Mouse (Mus musculus) embryonic facial prominence, embryonic 14.5 days (tissue): Measurements from ENCODE around the gene Fbxw8. TPM values are rescaled to one million over a fixed set of nuclear protein-coding genes. Genes with fewer than 3 reads are reported as not detected.

Experiments used
- ATAC-seq: fragments of 200-750 bp; cut with Nextera tagmentation; 2 replicates; pipeline ENCODE4 v1.8.0; 2017; ENCODE audit warnings: low read depth, moderate number of reproducible peaks, moderate TSS enrichment
- DNase-seq: peaks from one replicate; pipeline ENCODE4 v3.0.0-alpha.2; 2015; ENCODE audit warnings: low spot score
- H3K27ac ChIP-seq: fragments of 300-500 bp; sonication (generic); replicated peaks from 2 replicates; pipeline ENCODE4 v1.5.1; 2014; ENCODE audit warnings: low read depth, mild to moderate bottlenecking, low read length, moderate library complexity
- H3K27me3 ChIP-seq: fragments of 300-500 bp; sonication (generic); replicated peaks from 2 replicates; pipeline ENCODE4 v1.6.1; 2014; ENCODE audit warnings: low read length; ENCODE audit not compliant: control insufficient read depth, insufficient read depth
- H3K36me3 ChIP-seq: fragments of 300-500 bp; sonication (generic); 2 replicates; pipeline ENCODE4 v1.6.1; 2014; ENCODE audit warnings: low read length, mixed read lengths; ENCODE audit not compliant: control insufficient read depth, insufficient read depth
- H3K4me1 ChIP-seq: fragments of 300-500 bp; sonication (generic); 2 replicates; pipeline ENCODE4 v1.6.1; 2014; ENCODE audit warnings: antibody characterized with exemption, low read length; ENCODE audit not compliant: control insufficient read depth, insufficient read depth
- H3K4me2 ChIP-seq: fragments of 300-500 bp; sonication (generic); 2 replicates; pipeline ENCODE4 v1.6.1; 2014; ENCODE audit warnings: low read depth, mild to moderate bottlenecking, low read length, moderate library complexity, mixed read lengths
- H3K4me3 ChIP-seq: fragments of 300-500 bp; sonication (generic); 2 replicates; pipeline ENCODE4 v1.5.1; 2014; ENCODE audit warnings: low read depth, mild to moderate bottlenecking, low read length
- H3K9ac ChIP-seq: fragments of 300-500 bp; sonication (generic); 2 replicates; pipeline ENCODE4 v1.6.1; 2014; ENCODE audit warnings: low read depth, mild to moderate bottlenecking, low read length, moderate library complexity, mixed read lengths
- H3K9me3 ChIP-seq: fragments of 300-500 bp; sonication (generic); 2 replicates; pipeline ENCODE4 v1.6.1; 2016; ENCODE audit warnings: low read length; ENCODE audit not compliant: control insufficient read depth
- WGBS: fragments of 180-500 bp; shearing (Covaris S2); extraction: QIAGEN DNeasy Blood & Tissue Kit; methylation state at CpG from one replicate; pipeline ENCODE4 v1.1.7; 2014; 5-methylcytosine and 5-hydroxymethylcytosine counted together
- polyA plus RNA-seq: library from polyadenylated mRNA; unstranded; fragments of >200 nt; fragmentation: Nextera tagmentation; extraction: Ambion mirVana; gene quantifications from 2 replicates; pipeline ENCODE4 v1.2.1, GENCODE M21; 2014

The Fbxw8 gene
- polyA plus RNA-seq, 1 experiment from 2014 or later: 31.7 TPM

DNA sequence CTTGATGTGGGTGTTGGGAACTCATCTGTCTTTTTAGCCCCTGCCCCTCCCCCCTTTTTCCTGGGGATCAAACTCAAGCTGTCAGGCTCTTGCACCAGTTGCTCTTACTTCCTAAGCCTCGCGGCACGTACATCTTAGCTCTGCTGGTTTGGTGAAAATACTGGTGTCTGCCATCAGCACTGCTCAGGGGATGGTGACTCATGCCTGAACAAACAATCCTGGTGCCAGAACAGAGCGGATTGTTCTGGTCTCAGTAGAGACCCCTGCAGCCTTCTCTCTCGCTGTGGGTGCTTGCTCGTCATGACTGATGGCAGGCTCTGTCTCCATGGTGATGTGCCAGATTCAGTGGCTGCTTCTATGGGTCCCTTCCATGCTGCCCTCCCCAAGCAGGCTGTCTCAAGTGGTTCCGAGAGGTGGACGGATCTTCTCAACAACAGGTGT is 92.1 kb downstream of the Fbxw8 start:
- 70% methylated on average over 8 of the region's 8 CpGs for WGBS
- Histone ChIP-seq H3K9me3 (no peaks in the 10 kb centered on the region), H3K36me3 (peaks cover 29% of the 10 kb centered on the region), H3K27ac (no peak overlapping the region), H3K27me3 (no peaks in the 10 kb centered on the region), H3K4me1 (no peaks in the 10 kb centered on the region), H3K9ac (no peak overlapping the region), H3K4me3 (no peak overlapping the region), H3K4me2 (no peak overlapping the region)
- DNase-seq: no peak
- no peak for ATAC-seq

DNA sequence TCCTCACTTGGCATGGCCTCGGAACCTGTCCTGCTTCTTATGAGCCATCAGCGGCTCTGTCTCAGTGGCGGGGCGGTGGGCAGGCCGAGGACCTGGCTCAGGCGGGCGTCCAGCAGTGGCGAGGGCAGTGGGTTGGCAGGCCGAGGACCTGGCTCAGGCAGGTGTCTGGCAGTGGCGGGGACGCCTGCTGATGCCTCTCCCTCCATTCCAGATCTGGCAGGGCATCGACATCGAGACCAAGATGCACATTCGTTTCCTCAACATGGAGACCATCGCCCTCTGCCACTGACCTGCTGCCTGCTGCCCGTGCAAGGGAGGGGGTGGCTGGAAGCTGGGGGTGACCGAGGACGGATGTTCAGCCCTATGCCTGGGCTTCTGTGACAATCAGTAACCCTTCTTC is 93.9 kb downstream of the Fbxw8 start:
- H3K27me3 ChIP-seq: no peaks in the 10 kb centered on the region
- no peak overlapping the region for H3K4me3 ChIP-seq
- peaks cover 13% of the 10 kb centered on the region for H3K36me3 ChIP-seq
- H3K9ac ChIP-seq: no peak overlapping the region
- no peak overlapping the region for H3K27ac ChIP-seq
- no peaks in the 10 kb centered on the region for H3K4me1 ChIP-seq
- no peak for ATAC-seq
- DNase-seq: no peak
- H3K9me3 ChIP-seq: no peaks in the 10 kb centered on the region
- WGBS: 97% methylated on average over 17 of the region's 18 CpGs
- no peak overlapping the region for H3K4me2 ChIP-seq

DNA sequence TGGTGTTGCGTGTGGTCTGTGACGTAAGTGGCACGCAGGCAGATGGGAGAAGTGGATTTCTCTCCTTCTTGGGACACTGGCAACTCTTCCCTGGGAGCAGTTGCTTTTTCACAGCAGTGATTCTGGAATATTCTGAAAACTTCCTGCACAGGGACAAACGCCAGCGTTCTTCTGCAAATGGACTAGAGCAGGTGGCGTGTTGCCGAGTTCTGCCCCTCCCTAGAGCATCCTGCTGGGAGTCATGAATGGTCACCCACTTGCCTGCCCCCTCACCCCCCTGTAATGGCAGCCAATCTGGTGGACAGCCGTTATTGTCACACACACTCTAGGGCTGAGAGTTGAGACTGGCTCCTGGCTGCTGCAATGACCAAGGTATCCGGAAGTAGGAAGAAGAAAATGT is 95.6 kb downstream of the Fbxw8 start:
- Histone ChIP-seq H3K27ac (no peak overlapping the region), H3K4me3 (no peak overlapping the region), H3K4me1 (no peaks in the 10 kb centered on the region), H3K36me3 (no peaks in the 10 kb centered on the region), H3K4me2 (no peak overlapping the region), H3K9ac (no peak overlapping the region), H3K9me3 (no peaks in the 10 kb centered on the region), H3K27me3 (no peaks in the 10 kb centered on the region)
- 81% methylated on average over 9 of the region's 9 CpGs for WGBS
- ATAC-seq (no peak), DNase-seq (no peak)

DNA sequence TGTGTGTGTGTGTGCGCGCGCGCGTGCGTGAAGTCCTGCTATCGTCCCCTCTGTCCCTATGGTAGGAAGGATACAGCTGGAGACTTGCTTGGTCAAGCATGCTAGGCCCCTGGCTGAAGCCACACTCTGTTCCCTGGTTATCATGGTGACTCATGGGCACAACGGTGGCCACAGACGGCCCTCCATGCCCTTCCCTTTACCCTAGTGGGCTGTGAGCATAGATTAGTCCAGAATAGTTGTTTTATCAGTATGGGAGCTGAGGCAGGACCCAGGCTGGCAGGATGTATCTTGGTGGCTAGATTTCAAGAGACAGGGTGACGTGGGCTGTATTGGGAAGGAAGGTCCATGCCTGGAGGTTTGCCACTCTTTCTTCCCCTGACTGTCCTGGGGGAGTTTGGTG is 96.4 kb downstream of the Fbxw8 start:
- DNase-seq: no peak
- H3K9me3 ChIP-seq: no peaks in the 10 kb centered on the region
- H3K27me3 ChIP-seq: no peaks in the 10 kb centered on the region
- no peaks in the 10 kb centered on the region for H3K4me1 ChIP-seq
- 90% methylated on average over 10 of the region's 10 CpGs for WGBS
- H3K9ac ChIP-seq: no peak overlapping the region
- H3K4me3 ChIP-seq: no peak overlapping the region
- H3K27ac ChIP-seq: no peak overlapping the region
- no peak overlapping the region for H3K4me2 ChIP-seq
- no peak for ATAC-seq
- no peaks in the 10 kb centered on the region for H3K36me3 ChIP-seq

DNA sequence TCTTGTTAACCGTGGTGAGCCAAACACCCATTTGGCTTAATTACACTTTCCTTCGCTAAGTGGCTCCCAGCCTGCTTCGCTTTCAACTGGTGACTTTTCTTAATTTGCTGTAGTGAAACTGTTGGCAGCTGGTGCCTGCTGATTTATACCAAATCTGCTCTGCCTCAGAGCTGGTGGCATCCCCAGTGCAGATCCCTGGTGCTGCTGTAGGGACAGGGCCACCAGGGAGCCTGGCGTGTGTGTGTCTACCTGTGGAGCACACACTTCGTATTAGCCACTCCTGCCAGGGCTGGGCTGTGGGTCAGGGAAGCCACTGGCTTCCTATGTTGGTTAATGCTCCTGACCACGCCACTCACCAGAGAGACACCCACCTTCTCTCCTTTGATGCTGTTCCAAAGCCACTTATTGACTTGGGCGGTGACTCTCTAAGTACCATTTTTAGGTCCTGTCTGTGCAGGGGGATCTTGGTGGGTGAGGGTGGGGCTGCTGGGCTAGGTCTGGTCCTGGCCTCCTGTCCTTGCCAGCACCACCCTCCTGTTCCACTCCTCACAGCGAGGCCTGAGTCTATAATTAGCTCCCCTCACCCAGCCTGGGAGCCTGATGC is 97.7 kb downstream of the Fbxw8 start:
- Histone ChIP-seq H3K9me3 (no peaks in the 10 kb centered on the region), H3K4me2 (no peak overlapping the region), H3K27me3 (no peaks in the 10 kb centered on the region), H3K4me3 (no peak overlapping the region), H3K36me3 (no peaks in the 10 kb centered on the region), H3K9ac (no peak overlapping the region), H3K27ac (no peak overlapping the region), H3K4me1 (no peaks in the 10 kb centered on the region)
- DNase-seq (no peak), ATAC-seq (peak; percentile 16; the same call in 1 of the 2 replicates)
- WGBS: 37% methylated on average over 8 of the region's 8 CpGs

DNA sequence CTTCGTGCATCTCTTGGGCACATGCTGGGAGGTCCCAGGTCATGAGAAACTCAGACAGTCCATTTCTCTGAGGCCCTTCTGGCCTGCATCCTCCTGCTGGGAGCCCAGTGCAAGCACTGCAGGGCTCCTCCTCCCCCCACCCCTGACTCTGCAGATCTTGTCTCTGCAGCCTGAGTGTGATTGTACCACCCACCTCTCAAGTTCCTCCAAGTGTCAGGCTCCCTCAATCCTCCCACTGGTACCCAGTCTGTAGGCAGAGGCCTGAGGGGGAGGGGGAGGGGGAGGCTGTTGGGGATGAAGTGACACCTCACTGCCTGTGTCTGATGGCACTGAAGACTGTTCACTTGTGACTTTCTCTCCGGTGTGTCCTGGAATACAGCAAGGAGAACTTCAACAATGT is 102.1 kb downstream of the Fbxw8 start:
- Histone ChIP-seq H3K36me3 (no peaks in the 10 kb centered on the region), H3K9me3 (no peaks in the 10 kb centered on the region), H3K27ac (no peak overlapping the region), H3K9ac (no peak overlapping the region), H3K4me3 (no peak overlapping the region), H3K4me2 (no peak overlapping the region), H3K4me1 (no peaks in the 10 kb centered on the region), H3K27me3 (no peaks in the 10 kb centered on the region)
- 91% methylated on average over 2 of the region's 2 CpGs for WGBS
- ATAC-seq (no peak), DNase-seq (no peak)

DNA sequence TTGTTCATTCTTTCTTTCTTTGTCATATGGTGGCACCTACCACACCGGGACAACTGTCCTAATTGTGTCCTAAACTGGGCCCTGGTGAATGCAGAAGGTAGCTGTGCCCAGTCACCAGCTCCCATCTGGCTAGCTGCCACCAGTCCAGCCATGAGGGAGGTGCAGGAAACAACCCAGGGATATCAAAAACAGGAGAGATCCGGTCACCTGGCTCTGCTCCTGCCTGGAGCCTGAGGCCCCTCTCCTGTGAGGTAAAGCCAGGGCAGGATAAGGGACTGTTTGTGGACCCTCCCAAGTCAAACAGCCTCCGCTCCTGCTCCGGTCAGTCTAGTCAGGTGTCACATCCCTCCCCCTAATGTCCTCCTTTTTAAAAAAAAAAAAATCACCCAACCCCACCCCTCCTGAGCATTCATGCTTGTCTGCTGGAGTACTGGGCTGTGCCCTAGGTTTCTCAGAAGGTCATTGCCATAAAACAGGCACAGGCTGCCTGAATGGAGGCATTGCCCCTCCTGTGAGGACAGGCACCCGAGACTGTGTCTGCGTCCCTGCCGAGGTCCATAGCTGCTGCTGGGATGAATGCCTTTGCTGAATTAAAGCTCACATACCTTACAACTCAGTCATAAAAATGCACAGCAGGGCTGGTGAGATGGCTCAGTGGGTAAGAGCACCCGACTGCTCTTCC is 103.1 kb downstream of the Fbxw8 start:
- H3K27me3 ChIP-seq: no peaks in the 10 kb centered on the region

DNA sequence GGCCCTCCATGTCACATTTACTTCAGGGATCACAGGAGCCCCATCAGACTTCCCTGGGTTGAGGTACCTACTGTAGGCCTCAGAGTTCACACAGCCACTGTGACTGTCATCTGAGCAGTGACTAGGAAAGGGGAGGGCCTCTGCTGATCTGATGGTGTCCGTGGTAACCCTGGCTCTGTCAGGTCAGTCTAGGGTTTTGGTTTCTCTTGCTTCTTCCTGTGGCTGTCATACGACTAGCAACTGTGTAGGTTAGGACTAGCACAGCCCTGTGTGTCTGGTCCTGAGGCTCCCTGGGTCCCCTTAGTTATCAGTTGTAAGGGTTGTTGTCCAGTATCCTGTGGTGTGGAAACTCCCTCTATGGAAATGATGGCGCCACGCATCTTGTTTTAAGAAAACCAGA is 104.5 kb downstream of the Fbxw8 start:
- ATAC-seq: no peak
- Histone ChIP-seq H3K4me3 (no peak overlapping the region), H3K4me1 (no peaks in the 10 kb centered on the region), H3K27me3 (no peaks in the 10 kb centered on the region), H3K36me3 (no peaks in the 10 kb centered on the region), H3K9me3 (no peaks in the 10 kb centered on the region), H3K27ac (no peak overlapping the region), H3K9ac (no peak overlapping the region), H3K4me2 (no peak overlapping the region)
- 79% methylated on average over 4 of the region's 4 CpGs for WGBS
- DNase-seq: no peak

More for the DNA sequence above, 103.1 kb downstream of the Fbxw8 start:
- no peak overlapping the region for H3K9ac ChIP-seq
- no peak overlapping the region for H3K27ac ChIP-seq
- no peaks in the 10 kb centered on the region for H3K4me1 ChIP-seq
- DNase-seq: no peak
- H3K4me3 ChIP-seq: no peak overlapping the region
- H3K36me3 ChIP-seq: no peaks in the 10 kb centered on the region
- ATAC-seq: no peak
- no peak overlapping the region for H3K4me2 ChIP-seq
- WGBS: 78% methylated on average over 8 of the region's 8 CpGs
- H3K9me3 ChIP-seq: no peaks in the 10 kb centered on the region

DNA sequence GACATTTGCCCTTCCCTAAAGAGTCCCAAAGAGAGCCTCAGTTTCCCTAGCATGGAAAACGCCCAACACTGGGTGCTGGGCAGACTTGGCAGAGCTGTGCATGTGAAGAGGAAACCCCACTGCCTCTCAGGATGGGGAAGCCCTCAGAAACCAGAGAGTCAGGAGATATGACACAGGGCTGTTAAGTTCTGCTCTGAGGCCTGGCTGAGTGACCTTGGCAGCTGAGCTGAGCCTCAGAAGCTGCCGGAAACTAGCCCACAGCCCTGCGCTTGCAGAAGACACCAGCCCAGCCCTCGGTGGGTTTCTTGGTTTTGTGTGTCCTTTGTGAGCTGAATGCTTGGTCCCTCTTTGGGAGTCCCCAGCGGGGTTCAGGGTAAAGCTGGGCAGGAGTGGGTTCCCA is 106.3 kb downstream of the Fbxw8 start:
- H3K27ac ChIP-seq: no peak overlapping the region
- no peak overlapping the region for H3K4me2 ChIP-seq
- no peak overlapping the region for H3K9ac ChIP-seq
- H3K36me3 ChIP-seq: no peaks in the 10 kb centered on the region
- 73% methylated on average over 5 of the region's 5 CpGs for WGBS
- no peaks in the 10 kb centered on the region for H3K4me1 ChIP-seq
- no peak for DNase-seq
- no peak for ATAC-seq
- no peaks in the 10 kb centered on the region for H3K9me3 ChIP-seq
- no peak overlapping the region for H3K4me3 ChIP-seq
- no peaks in the 10 kb centered on the region for H3K27me3 ChIP-seq
